Mouse (Mus musculus) cerebellum, adult 2 months (tissue): Measurements from ENCODE around the gene Kctd20. TPM values are rescaled to one million over a fixed set of nuclear protein-coding genes. Genes with fewer than 3 reads are reported as not detected.

Source experiments
- DNase-seq, 2 experiments: peaks; one replicate each; pipeline ENCODE4 v3.0.0; 2021
- H3K27ac ChIP-seq: fragments of 200-500 bp; 2 replicates; pipeline ENCODE4 v1.5.1; 2012; ENCODE audit warnings: low read length, control low read depth, inconsistent platforms; ENCODE audit not compliant: insufficient read depth
- H3K27me3 ChIP-seq: fragments of 200-500 bp; 2 replicates; pipeline ENCODE4 v1.6.1; 2012; ENCODE audit warnings: inconsistent platforms, mild to moderate bottlenecking, low read length, moderate library complexity; ENCODE audit not compliant: control insufficient read depth, insufficient read depth
- H3K4me1 ChIP-seq: fragments of 200-500 bp; 2 replicates; pipeline ENCODE4 v1.6.1; 2011; ENCODE audit warnings: low read length; ENCODE audit not compliant: control insufficient read depth, insufficient read depth
- H3K4me3 ChIP-seq: fragments of 200-500 bp; replicated peaks from 2 replicates; pipeline ENCODE3; 2011; ENCODE audit warnings: mild to moderate bottlenecking, low read depth, low read length, control low read depth; ENCODE audit not compliant: insufficient read depth
- CTCF ChIP-seq: fragments of 200-500 bp; IDR thresholded peaks from 2 replicates; pipeline ENCODE4 v1.5.1; 2011; ENCODE audit warnings: low read depth, mild to moderate bottlenecking, control low read depth, low read length, moderate library complexity, borderline replicate concordance; ENCODE audit not compliant: insufficient read depth
- POLR2A ChIP-seq: fragments of 200-500 bp; IDR thresholded peaks from 2 replicates; pipeline ENCODE4 v1.6.1; 2011; ENCODE audit warnings: low read length, control low read depth, borderline replicate concordance; ENCODE audit not compliant: insufficient read depth
- WGBS: fragments of 180-500 bp; shearing (Covaris S2); methylation state at CpG from one replicate; pipeline ENCODE4 v1.1.7; 2018; 5-methylcytosine and 5-hydroxymethylcytosine counted together
- polyA plus RNA-seq: library from polyadenylated mRNA; depleted of rRNA; stranded (reverse); fragments of >200 nt; gene quantifications from 2 replicates; pipeline ENCODE4 v1.2.3, GENCODE M21; 2012; rRNA removed

Gene Kctd20
- 43.7 and 45.8 TPM in 2 replicates for polyA plus RNA-seq

DNA sequence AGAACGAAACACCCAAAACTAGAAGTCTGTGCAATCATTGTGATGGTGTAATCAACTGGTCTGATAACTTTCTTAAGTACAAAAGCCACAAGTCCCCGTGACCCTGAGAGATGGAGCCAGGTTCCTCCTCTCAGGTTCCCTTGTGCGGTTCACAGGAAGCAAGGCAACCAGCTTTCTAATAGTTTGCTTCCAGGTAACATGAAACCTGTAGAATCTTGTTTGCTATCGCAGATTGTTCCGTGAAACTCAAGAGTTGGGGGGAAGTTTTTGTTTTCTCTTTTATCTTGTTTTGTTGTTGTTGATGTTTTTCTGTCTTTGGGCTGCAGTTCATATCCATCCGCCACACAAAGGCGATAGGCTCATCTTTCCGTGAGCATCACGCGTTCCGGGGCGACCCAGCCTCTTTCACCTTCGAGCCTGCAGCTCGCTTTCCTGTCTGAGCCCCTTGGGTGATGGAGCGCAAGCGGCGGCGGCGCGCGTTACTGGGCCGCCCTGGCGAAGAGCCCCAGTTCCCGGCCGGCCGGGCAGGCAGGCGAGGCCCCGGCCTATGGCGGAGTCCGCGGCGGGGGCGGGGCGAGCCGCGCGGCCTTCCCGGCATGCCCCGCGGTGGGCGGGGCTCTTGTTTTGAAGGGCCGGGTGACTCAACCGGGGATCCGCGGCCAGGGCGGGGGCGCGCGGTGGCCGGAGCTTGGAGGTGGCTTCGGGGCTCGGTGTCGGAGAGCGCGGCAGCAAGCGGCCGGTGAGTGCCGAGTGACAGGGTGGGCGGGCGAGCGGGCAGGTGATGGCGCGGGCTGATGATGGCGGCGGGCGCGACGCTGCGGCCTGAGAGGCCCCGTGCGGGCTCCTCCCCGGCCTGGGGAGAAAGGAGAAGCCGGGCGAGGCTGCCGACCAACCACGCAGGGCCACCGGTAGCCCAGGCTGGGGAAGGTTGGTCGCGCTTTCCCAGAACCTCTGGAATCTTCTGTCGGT is at the start of gene Kctd20:
Gene Kctd20, plus strand, starts transcription at position 120 of the 969 bp plus-strand sequence.
- Histone ChIP-seq H3K27ac (peak within 1 kb of the TSS; percentile 98), H3K27me3 (no peaks in the 10 kb centered on the region), H3K4me1 (peaks cover 6% of the 10 kb centered on the region; the same call in 1 of the 2 replicates), H3K4me3 (peak within 1 kb of the TSS; percentile 87)
- TF ChIP-seq CTCF (no peak), POLR2A (peak; percentile 90)
- under 1% methylated on average over 68 of the region's 80 CpGs for WGBS
- DNase-seq, result peak; percentile 96

DNA sequence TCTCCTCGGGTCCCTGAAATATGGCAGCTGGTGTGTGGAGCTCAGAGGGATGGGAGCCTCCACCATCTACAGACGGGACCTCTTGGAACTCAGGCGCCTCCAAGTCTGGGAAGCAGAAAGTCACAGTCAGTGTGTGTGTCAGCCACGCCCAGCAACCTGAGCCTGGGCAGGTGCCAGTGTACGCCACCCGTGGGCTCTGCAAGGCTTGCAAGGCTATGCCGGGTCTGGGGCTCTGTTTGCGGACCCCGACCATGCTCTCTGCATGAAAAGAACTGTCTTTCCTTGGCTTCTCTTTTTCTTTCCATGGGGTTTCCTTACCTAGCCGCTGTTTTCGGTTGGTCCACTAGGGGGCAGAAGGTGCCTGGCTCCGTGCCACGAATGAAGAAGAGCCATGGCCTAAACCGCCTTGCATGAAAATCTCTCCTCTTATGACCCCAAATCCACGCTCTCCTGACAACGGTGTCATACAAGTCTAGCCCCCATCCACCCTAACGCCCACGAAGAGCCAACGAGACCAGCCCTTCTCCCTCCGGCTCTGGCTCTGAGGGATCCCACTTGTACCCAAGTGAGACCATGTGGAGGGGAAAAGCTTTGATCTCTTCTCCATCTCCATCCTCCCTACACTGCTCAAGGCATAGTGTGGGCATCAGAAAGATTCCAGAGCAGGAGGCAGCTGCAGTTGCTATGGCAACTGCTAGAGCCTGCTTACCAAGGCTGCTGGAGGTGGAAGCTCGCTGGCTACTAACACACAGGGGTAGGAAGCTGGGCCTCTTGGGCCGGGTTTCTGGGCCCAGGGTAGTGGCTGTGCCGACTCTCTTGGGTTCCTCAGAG is 47.0 kb upstream of the Kctd20 start:
- 23% methylated on average over 23 of the region's 23 CpGs for WGBS
- Histone ChIP-seq H3K4me3 (no peak overlapping the region), H3K27ac (no peak overlapping the region), H3K27me3 (no peaks in the 10 kb centered on the region), H3K4me1 (peaks cover 8% of the 10 kb centered on the region)
- peak; percentile 82 for TF ChIP-seq CTCF
- no peak for TF ChIP-seq POLR2A
- peak; percentile 49 to 78 for DNase-seq

DNA sequence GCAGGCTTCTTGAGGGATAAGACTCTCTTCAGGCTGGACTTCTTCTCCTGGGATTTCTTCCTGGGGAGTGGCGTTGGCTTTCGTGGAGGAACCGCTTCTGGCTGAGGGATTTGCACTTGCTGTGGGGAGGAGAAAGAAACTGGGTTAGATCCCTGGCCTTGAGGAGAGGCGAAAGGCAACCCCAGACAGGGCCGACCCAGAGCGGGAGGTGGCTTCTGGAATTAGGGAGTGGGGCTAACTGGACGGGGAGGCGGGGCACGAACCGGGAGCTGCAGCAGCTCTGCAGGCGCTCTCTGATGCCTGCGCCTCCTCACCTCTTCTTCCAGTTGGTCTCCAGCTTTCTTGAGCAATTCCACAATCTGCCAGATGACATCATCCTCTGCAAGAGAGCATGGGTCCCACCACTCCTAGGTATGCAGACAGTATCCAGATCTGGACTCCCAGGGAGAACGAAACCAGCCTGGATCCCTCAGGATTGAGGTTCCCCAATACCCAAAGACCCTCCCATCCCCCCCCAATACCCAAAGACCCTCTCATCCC is 46.3 kb upstream of the Kctd20 start:
- Histone ChIP-seq H3K27ac (no peak overlapping the region), H3K27me3 (no peaks in the 10 kb centered on the region), H3K4me1 (peaks cover 4% of the 10 kb centered on the region; the same call in 1 of the 2 replicates), H3K4me3 (no peak overlapping the region)
- WGBS, result 86% methylated on average over 13 of the region's 13 CpGs
- DNase-seq, result no peak
- TF ChIP-seq CTCF, result no peak
- TF ChIP-seq POLR2A, result no peak

DNA sequence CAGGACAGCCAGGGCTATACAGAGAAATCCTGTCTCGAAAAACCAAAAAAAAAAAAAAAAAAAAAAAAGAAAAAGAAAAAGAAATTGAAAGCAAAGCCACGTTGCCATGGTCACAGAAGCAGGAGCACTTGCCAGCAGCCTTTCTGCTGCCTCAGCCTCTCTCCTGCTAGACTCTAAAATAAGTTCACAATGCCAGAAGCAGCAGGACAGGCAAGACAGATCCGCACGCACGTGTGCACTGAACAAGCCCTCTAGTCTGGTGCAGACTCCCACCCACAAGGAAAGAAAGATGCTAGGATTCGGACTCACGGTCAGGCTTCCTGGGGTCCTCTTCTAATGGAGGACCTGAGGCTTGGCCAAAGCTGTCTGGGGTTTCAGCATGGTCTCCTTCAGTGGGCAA is 43.8 kb upstream of the Kctd20 start:
- WGBS, result 59% methylated on average over 7 of the region's 7 CpGs
- Histone ChIP-seq H3K4me3 (no peak overlapping the region), H3K27ac (no peak overlapping the region), H3K27me3 (no peaks in the 10 kb centered on the region), H3K4me1 (peaks cover 4% of the 10 kb centered on the region; the same call in 1 of the 2 replicates)
- no peak for DNase-seq
- no peak for TF ChIP-seq POLR2A
- TF ChIP-seq CTCF, result no peak

DNA sequence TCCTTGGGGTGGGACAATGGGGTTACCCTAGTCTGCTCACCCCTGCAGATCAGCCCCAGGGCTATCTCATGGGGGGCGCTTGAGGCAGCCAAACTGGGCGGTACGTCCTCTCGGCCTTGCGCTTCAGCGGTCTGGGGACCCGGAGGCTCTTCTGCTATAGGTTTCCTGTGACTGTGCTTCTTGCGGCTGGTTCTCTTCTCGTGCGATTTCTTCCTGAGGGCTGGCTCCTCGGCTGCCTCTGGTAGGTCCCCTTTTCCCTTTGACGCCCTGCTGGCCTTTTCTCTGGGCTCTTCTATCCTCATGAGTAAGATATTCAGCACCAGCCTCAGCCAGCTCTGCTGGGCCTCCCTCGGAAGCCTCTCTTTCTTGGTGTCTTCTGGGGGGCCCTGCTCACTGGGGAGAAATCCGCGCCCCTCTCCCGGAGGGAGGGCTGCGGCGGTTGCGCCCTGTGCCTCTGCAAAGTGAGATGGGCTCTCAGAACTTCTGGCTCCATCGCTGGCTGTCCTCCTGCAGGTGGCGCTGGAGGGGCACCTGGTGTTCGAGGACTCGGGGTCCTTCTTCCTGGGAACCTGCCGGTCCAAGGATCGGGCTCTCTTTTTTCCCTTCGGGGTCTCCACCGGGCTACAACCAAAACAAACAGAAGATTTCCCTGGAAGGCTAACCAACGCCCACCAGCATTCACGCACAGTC is 42.4 kb upstream of the Kctd20 start:
- H3K27me3 ChIP-seq, result no peaks in the 10 kb centered on the region
- H3K4me1 ChIP-seq, result peaks cover 4% of the 10 kb centered on the region; the same call in 1 of the 2 replicates
- no peak overlapping the region for H3K4me3 ChIP-seq
- TF ChIP-seq POLR2A (no peak), CTCF (peak; percentile 15; the same call in 1 of the 2 replicates)
- WGBS, result 17% methylated on average over 29 of the region's 29 CpGs
- no peak overlapping the region for H3K27ac ChIP-seq
- DNase-seq, result no peak

DNA sequence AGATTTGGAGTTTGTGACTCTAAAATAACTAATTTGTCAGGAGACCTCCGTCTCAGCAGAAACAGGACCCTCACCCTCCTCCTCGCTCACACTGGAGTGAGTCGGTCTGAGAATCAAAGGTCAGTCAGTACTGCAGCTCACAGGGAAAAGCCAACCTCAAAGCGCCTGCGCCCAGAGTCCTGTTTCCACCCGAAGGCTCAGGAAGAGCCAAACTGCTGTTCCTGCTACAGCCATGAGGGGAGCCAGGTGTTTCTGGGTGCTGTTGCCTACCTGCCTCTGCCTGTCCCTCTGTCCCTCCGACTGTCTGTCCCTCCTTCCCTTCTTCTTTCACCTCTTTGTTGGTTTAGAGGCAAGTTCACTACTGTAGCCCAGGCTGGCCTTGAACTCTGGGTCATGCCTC is 41.6 kb upstream of the Kctd20 start:
- TF ChIP-seq CTCF, result no peak
- Histone ChIP-seq H3K27ac (no peak overlapping the region), H3K27me3 (no peaks in the 10 kb centered on the region), H3K4me3 (no peak overlapping the region), H3K4me1 (no peaks in the 10 kb centered on the region)
- 68% methylated on average over 7 of the region's 7 CpGs for WGBS
- DNase-seq, result no peak

DNA sequence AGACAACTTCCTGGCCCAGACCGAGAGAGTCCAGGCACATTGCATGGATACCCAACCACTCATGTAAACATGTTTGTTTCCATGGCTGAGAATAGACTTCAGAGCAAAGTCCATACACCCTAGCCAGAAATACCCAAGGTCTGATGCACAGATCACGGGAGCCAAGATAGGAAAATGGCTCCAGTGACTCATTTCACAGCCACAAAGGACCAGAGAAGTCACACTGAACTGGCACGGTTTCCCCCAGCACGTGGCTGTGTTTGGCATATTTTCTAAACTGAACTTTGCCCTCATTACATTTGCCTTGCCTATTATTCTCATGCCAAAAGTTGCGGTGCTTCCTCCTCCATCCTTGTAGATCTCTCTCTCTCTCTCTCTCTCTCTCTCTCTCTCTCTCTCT is 38.5 kb upstream of the Kctd20 start:
- Histone ChIP-seq H3K4me1 (no peaks in the 10 kb centered on the region), H3K27me3 (no peaks in the 10 kb centered on the region), H3K27ac (no peak overlapping the region), H3K4me3 (no peak overlapping the region)
- DNase-seq, result no peak
- TF ChIP-seq POLR2A (no peak), CTCF (no peak)
- WGBS, result 54% methylated on average over 5 of the region's 5 CpGs
